Mouse (Mus musculus): ENCODE data around the gene Tmem86b. TPM values are rescaled to one million over a fixed set of nuclear protein-coding genes. Genes with fewer than 3 reads are reported as not detected.

Tmem86b gene
- 34.6 TPM for polyA plus RNA-seq (2014; fragmentation: Illumina TruSeq; extraction: RNeasy Lipid Tissue Mini Kit (QIAGEN cat#74804); ENCODE audit: low read depth, low replicate concordance)

GRCm38 (mm10) chr7:4631031-4631430 is at the start of gene Tmem86b:
TSS of gene Tmem86b (minus strand) at chr7:4631422.

DNA sequence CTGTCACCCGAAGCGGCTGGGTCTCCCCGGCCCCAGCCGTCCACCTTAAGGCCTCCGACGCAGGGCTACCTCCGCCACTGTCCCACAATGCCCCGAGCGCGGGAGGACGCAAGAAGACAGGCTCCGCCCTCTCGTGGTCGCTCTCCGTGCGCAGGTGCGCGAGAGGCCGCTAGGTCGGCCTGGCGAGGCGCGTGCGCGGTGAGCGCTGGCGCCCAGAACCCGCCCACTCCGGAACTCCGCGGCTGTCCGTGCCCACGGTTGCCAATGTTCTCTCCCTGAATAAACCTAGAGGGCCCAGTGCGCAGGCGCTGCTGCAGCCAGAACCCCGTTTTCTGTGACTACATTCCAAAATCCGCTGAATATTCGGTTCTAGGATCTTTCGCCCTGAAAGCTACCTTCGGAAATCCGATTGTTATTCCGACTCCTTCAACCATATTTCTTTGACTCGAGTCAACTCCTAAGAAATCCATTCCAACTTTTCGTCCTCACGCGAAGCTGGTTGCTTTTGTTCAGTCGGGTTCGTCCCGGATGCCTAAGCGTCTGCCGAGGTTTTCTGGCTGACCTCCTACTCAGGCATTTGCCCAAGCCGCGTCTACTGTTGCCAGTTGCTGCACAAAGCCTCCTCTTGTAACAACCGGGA is 27.8 kb upstream of the Tmem86b start, which contains the start of gene Ppp6r1:
Gene Ppp6r1, minus strand, starts transcription at position 108 of the 640 bp plus-strand sequence.

DNA sequence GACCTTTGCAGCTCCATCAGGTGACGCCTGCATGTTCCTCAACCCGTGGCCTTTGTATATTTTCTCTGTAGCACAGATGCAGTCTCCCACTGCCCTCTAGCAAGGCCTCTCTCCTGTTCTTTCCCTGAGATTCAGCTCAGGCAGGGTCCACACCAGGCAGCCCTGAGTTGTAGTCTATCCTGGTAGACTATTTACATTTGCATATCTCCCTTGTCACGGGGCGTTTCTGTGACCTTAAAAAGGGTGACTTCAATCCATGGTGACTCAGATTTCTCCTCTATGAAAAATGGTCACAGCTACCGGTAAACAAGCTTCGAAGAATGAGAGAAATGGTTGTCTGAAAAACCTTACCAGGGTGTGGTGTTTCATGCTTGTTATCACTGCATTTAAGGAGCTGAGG is 27.3 kb downstream of the Tmem86b start, which contains the start of gene Ptprh:
Gene Ptprh, minus strand, starts transcription at position 169 of the 400 bp plus-strand sequence.

Other genes starting within 250 kb of the Tmem86b start
- not detected for gene Gp6, start 233.7 kb downstream of the Tmem86b start, polyA plus RNA-seq (2014; fragmentation: Illumina TruSeq; extraction: RNeasy Lipid Tissue Mini Kit (QIAGEN cat#74804); ENCODE audit: low read depth, low replicate concordance)
- gene Rdh13, start 185.8 kb downstream of the Tmem86b start, polyA plus RNA-seq (2014; fragmentation: Illumina TruSeq; extraction: RNeasy Lipid Tissue Mini Kit (QIAGEN cat#74804); ENCODE audit: low read depth, low replicate concordance): 2.8 TPM
- 0.11 TPM for gene Eps8l1, start 170.7 kb downstream of the Tmem86b start, polyA plus RNA-seq (2014; fragmentation: Illumina TruSeq; extraction: RNeasy Lipid Tissue Mini Kit (QIAGEN cat#74804); ENCODE audit: low read depth, low replicate concordance)
- 6.8 TPM for gene Ppp1r12c, start 129.7 kb downstream of the Tmem86b start, polyA plus RNA-seq (2014; fragmentation: Illumina TruSeq; extraction: RNeasy Lipid Tissue Mini Kit (QIAGEN cat#74804); ENCODE audit: low read depth, low replicate concordance)
- 1.3 TPM for gene Tnnt1, start 115.0 kb downstream of the Tmem86b start, polyA plus RNA-seq (2014; fragmentation: Illumina TruSeq; extraction: RNeasy Lipid Tissue Mini Kit (QIAGEN cat#74804); ENCODE audit: low read depth, low replicate concordance)
- not detected for gene Tnni3, start 107.2 kb downstream of the Tmem86b start, polyA plus RNA-seq (2014; fragmentation: Illumina TruSeq; extraction: RNeasy Lipid Tissue Mini Kit (QIAGEN cat#74804); ENCODE audit: low read depth, low replicate concordance)
- gene Dnaaf3, start 99.0 kb downstream of the Tmem86b start, polyA plus RNA-seq (2014; fragmentation: Illumina TruSeq; extraction: RNeasy Lipid Tissue Mini Kit (QIAGEN cat#74804); ENCODE audit: low read depth, low replicate concordance): not detected
- not detected for gene Syt5, start 83.9 kb downstream of the Tmem86b start, polyA plus RNA-seq (2014; fragmentation: Illumina TruSeq; extraction: RNeasy Lipid Tissue Mini Kit (QIAGEN cat#74804); ENCODE audit: low read depth, low replicate concordance)
- not detected for gene Ptprh, start 27.4 kb downstream of the Tmem86b start, polyA plus RNA-seq (2014; fragmentation: Illumina TruSeq; extraction: RNeasy Lipid Tissue Mini Kit (QIAGEN cat#74804); ENCODE audit: low read depth, low replicate concordance)
- 10.9 TPM for gene Ppp6r1, start 27.6 kb upstream of the Tmem86b start, polyA plus RNA-seq (2014; fragmentation: Illumina TruSeq; extraction: RNeasy Lipid Tissue Mini Kit (QIAGEN cat#74804); ENCODE audit: low read depth, low replicate concordance)
- 0.87 TPM for gene Hspbp1, start 53.6 kb upstream of the Tmem86b start, polyA plus RNA-seq (2014; fragmentation: Illumina TruSeq; extraction: RNeasy Lipid Tissue Mini Kit (QIAGEN cat#74804); ENCODE audit: low read depth, low replicate concordance)
- gene Brsk1, start 59.2 kb upstream of the Tmem86b start, polyA plus RNA-seq (2014; fragmentation: Illumina TruSeq; extraction: RNeasy Lipid Tissue Mini Kit (QIAGEN cat#74804); ENCODE audit: low read depth, low replicate concordance): not detected
- not detected for gene Tmem150b, start 93.8 kb upstream of the Tmem86b start, polyA plus RNA-seq (2014; fragmentation: Illumina TruSeq; extraction: RNeasy Lipid Tissue Mini Kit (QIAGEN cat#74804); ENCODE audit: low read depth, low replicate concordance)
- gene Kmt5c, start 108.7 kb upstream of the Tmem86b start, polyA plus RNA-seq (2014; fragmentation: Illumina TruSeq; extraction: RNeasy Lipid Tissue Mini Kit (QIAGEN cat#74804); ENCODE audit: low read depth, low replicate concordance): 1.4 TPM
- gene Cox6b2, start 121.7 kb upstream of the Tmem86b start, polyA plus RNA-seq (2014; fragmentation: Illumina TruSeq; extraction: RNeasy Lipid Tissue Mini Kit (QIAGEN cat#74804); ENCODE audit: low read depth, low replicate concordance): not detected
- gene Fam71e2, start 139.9 kb upstream of the Tmem86b start, polyA plus RNA-seq (2014; fragmentation: Illumina TruSeq; extraction: RNeasy Lipid Tissue Mini Kit (QIAGEN cat#74804); ENCODE audit: low read depth, low replicate concordance): not detected
- not detected for gene Il11, start 151.4 kb upstream of the Tmem86b start, polyA plus RNA-seq (2014; fragmentation: Illumina TruSeq; extraction: RNeasy Lipid Tissue Mini Kit (QIAGEN cat#74804); ENCODE audit: low read depth, low replicate concordance)
- not detected for gene Tmem190, start 151.5 kb upstream of the Tmem86b start, polyA plus RNA-seq (2014; fragmentation: Illumina TruSeq; extraction: RNeasy Lipid Tissue Mini Kit (QIAGEN cat#74804); ENCODE audit: low read depth, low replicate concordance)
- gene Tmem238, start 158.2 kb upstream of the Tmem86b start, polyA plus RNA-seq (2014; fragmentation: Illumina TruSeq; extraction: RNeasy Lipid Tissue Mini Kit (QIAGEN cat#74804); ENCODE audit: low read depth, low replicate concordance): 1.1 TPM
- gene Rpl28, start 161.5 kb upstream of the Tmem86b start, polyA plus RNA-seq (2014; fragmentation: Illumina TruSeq; extraction: RNeasy Lipid Tissue Mini Kit (QIAGEN cat#74804); ENCODE audit: low read depth, low replicate concordance): 18.8 TPM
- 4.7 TPM for gene Ube2s, start 181.2 kb upstream of the Tmem86b start, polyA plus RNA-seq (2014; fragmentation: Illumina TruSeq; extraction: RNeasy Lipid Tissue Mini Kit (QIAGEN cat#74804); ENCODE audit: low read depth, low replicate concordance)
- gene Shisa7, start 213.3 kb upstream of the Tmem86b start, polyA plus RNA-seq (2014; fragmentation: Illumina TruSeq; extraction: RNeasy Lipid Tissue Mini Kit (QIAGEN cat#74804); ENCODE audit: low read depth, low replicate concordance): not detected
- gene Isoc2b, start 238.8 kb upstream of the Tmem86b start, polyA plus RNA-seq (2014; fragmentation: Illumina TruSeq; extraction: RNeasy Lipid Tissue Mini Kit (QIAGEN cat#74804); ENCODE audit: low read depth, low replicate concordance): 5.4 TPM
- gene Isoc2a, start 245.7 kb upstream of the Tmem86b start, polyA plus RNA-seq (2014; fragmentation: Illumina TruSeq; extraction: RNeasy Lipid Tissue Mini Kit (QIAGEN cat#74804); ENCODE audit: low read depth, low replicate concordance): 4.8 TPM

All from liver, adult 10 weeks (tissue).